ENCODE assay signal across 15 mouse cellular contexts in genomic region chr13:93879426-93879825, GRCm38 (mm10).
"Had no signal": no experiment of that assay in that cellular context is flagged by ENCODE, and none has a peak within 500 bp of the region (broad histone marks: within the 10 kb centered on the region; RNA-seq: fewer than 3 reads in every experiment).

No protein-coding gene starts in this region.

- H3K27me3 ChIP-seq: liver, embryonic 12.5 days; midbrain, embryonic 12.5 days; stomach, embryonic 15.5 days had no signal

- ATAC-seq: liver, embryonic 12.5 days had no signal

- H3K4me3 ChIP-seq: liver, embryonic 12.5 days; megakaryocyte, embryonic 14.5 days; midbrain, embryonic 12.5 days; stomach, embryonic 15.5 days had no signal

- H3K27ac ChIP-seq: kidney, postnatal 0 days; liver, embryonic 12.5 days; macrophage; midbrain, embryonic 12.5 days; stomach, embryonic 15.5 days had no signal

- H3K4me2 ChIP-seq: liver, embryonic 12.5 days; lung, embryonic 14.5 days; midbrain, embryonic 12.5 days; stomach, embryonic 15.5 days had no signal

- H3K4me1 ChIP-seq: liver, embryonic 12.5 days; megakaryocyte, embryonic 14.5 days; stomach, embryonic 15.5 days had no signal

- DNase-seq: kidney, adult 9 months; kidney, postnatal 36 days; layer of hippocampus, adult 9-11 months; layer of hippocampus, postnatal 36 days; lung, embryonic 14.5 days; lung, postnatal 10 days; right cerebral cortex, postnatal 14 days; thymus, adult 2 months; thymus, postnatal 36 days had no signal

- H3K9ac ChIP-seq: liver, embryonic 12.5 days; lung, embryonic 14.5 days; midbrain, embryonic 12.5 days; stomach, embryonic 15.5 days had no signal

- H3K9me3 ChIP-seq: liver, embryonic 12.5 days; megakaryocyte, embryonic 14.5 days; midbrain, embryonic 12.5 days; stomach, embryonic 15.5 days had no signal

- H3K36me3 ChIP-seq: liver, embryonic 12.5 days; midbrain, embryonic 12.5 days; stomach, embryonic 15.5 days had no signal
